Mouse (Mus musculus) small intestine, adult 2 months (tissue): Measurements from ENCODE around the gene Pla2g16.

ENCODE experiments used
- CTCF ChIP-seq: fragments of 200-500 bp; IDR thresholded peaks from 2 replicates; pipeline ENCODE4 v1.5.1; 2012; ENCODE audit warnings: low read depth, mild to moderate bottlenecking, control low read depth, inconsistent platforms, low read length, moderate library complexity, mixed read lengths; ENCODE audit not compliant: insufficient replicate concordance, insufficient read length; ENCODE audit errors: extremely low read depth
- POLR2A ChIP-seq: fragments of 200-500 bp; IDR thresholded peaks from 2 replicates; pipeline ENCODE4 v1.6.1; 2012; ENCODE audit warnings: low read depth, mild to moderate bottlenecking, control low read depth, inconsistent platforms, low read length, moderate library complexity

DNA sequence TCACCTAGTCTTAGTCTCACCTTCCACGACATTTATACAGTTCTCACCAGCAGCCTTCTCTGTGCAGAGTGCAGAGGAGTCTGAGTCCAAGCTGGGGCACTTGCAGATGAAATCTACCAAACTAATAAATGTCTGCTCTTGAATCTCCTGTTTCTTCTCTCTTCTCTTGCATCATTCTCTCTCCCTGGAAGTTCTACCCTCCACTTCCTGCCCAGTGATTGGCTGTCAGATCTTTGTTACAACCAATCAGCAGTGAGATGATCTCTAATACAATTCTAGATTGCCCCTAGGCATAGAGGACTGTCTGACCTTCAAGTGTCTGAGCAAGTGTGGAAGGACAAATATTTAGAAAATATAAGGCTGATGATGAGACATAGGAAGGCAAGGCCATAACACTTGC is 18.9 kb downstream of the Pla2g16 start:
- TF ChIP-seq POLR2A (no peak), CTCF (no peak)
